Mouse (Mus musculus) stomach, embryonic 14.5 days (tissue): Measurements from ENCODE around the gene Islr. TPM values are rescaled to one million over a fixed set of nuclear protein-coding genes. Genes with fewer than 3 reads are reported as not detected.

Experiments
- ATAC-seq: fragments of 200-750 bp; cut with Nextera tagmentation; 2 replicates; pipeline ENCODE4 v1.8.0; 2017; ENCODE audit warnings: low read depth, moderate TSS enrichment; ENCODE audit not compliant: insufficient number of reproducible peaks, insufficient read depth, low FRiP score
- H3K27ac ChIP-seq: fragments of 300-500 bp; sonication (generic); 2 replicates; pipeline ENCODE4 v1.5.1; 2014; ENCODE audit warnings: mild to moderate bottlenecking, low read length, moderate library complexity, mixed read lengths
- H3K27me3 ChIP-seq: fragments of 300-500 bp; sonication (generic); 2 replicates; pipeline ENCODE4 v1.6.1; 2014; ENCODE audit warnings: low read length, control low read depth, mixed read lengths; ENCODE audit not compliant: control insufficient read depth, insufficient read depth
- H3K36me3 ChIP-seq: fragments of 300-500 bp; sonication (generic); 2 replicates; pipeline ENCODE4 v1.6.1; 2014; ENCODE audit warnings: mild to moderate bottlenecking, control low read depth, low read length, moderate library complexity, mixed read lengths; ENCODE audit not compliant: control insufficient read depth, insufficient read depth
- H3K4me1 ChIP-seq: fragments of 300-500 bp; sonication (generic); 2 replicates; pipeline ENCODE4 v1.6.1; 2014; ENCODE audit warnings: low read length, control low read depth, mixed read lengths; ENCODE audit not compliant: control insufficient read depth, insufficient read depth
- H3K4me2 ChIP-seq: fragments of 300-500 bp; sonication (generic); replicated peaks from 2 replicates; pipeline ENCODE4 v1.6.1; 2014; ENCODE audit warnings: low read depth, low read length, control low read depth
- H3K4me3 ChIP-seq: fragments of 300-500 bp; sonication (generic); 2 replicates; pipeline ENCODE4 v1.5.1; 2014; ENCODE audit warnings: low read depth, low read length, control low read depth
- H3K9ac ChIP-seq: fragments of 300-500 bp; sonication (generic); replicated peaks from 2 replicates; pipeline ENCODE4 v1.6.1; 2014; ENCODE audit warnings: low read depth, mild to moderate bottlenecking, control low read depth, low read length, moderate library complexity, mixed read lengths
- H3K9me3 ChIP-seq: fragments of 300-500 bp; sonication (generic); 2 replicates; pipeline ENCODE4 v1.6.1; 2016; ENCODE audit warnings: low read depth, low read length, control low read depth; ENCODE audit not compliant: control insufficient read depth
- WGBS: fragments of 180-500 bp; shearing (Covaris S2); extraction: QIAGEN DNeasy Blood & Tissue Kit; methylation state at CpG from one replicate; pipeline ENCODE4 v1.1.7; 2014; 5-methylcytosine and 5-hydroxymethylcytosine counted together
- polyA plus RNA-seq: library from polyadenylated mRNA; unstranded; fragments of >200 nt; fragmentation: Nextera tagmentation; extraction: Ambion mirVana; gene quantifications from 2 replicates; pipeline ENCODE4 v1.2.1, GENCODE M21; 2014

Islr gene
- polyA plus RNA-seq, 1 experiment from 2014 or later = 87.9 TPM

DNA sequence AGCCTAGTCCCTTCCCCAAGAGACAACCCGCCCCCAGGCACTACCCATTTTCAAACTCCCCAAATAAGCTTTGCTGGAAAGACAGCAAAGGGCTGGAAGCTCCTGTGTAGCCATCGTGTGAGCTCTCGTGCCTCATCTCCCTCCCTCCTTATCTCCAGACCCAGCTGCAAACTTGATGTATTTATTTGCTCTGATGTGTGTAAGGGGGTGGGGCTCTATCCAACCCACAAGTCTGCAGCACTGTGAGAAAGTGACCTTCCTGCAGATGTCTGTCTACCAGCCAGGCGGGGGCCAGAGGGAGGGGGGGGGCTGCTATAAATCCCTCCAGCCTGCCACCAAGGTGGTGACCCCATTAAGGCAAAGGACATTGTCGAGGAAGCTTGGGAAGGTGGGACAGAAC is 9.8 kb upstream of the Islr start:
- no peak overlapping the region for H3K27ac ChIP-seq

GRCm38 (mm10) chr9:58213377-58213776 is 9.3 kb upstream of the Islr start:
- no peak for ATAC-seq
- 62% methylated on average over 5 of the region's 5 CpGs for WGBS
- Histone ChIP-seq H3K4me2 (no peak overlapping the region), H3K27me3 (no peaks in the 10 kb centered on the region), H3K27ac (no peak overlapping the region), H3K9me3 (no peaks in the 10 kb centered on the region), H3K4me3 (no peak overlapping the region), H3K9ac (no peak overlapping the region), H3K4me1 (no peaks in the 10 kb centered on the region; the same call in 1 of the 2 replicates), H3K36me3 (no peaks in the 10 kb centered on the region)

More for the DNA sequence above, 9.8 kb upstream of the Islr start:
- 12% methylated on average over 5 of the region's 5 CpGs for WGBS
- Histone ChIP-seq H3K4me3 (no peak overlapping the region), H3K9me3 (no peaks in the 10 kb centered on the region), H3K9ac (no peak overlapping the region), H3K4me2 (no peak overlapping the region), H3K36me3 (no peaks in the 10 kb centered on the region), H3K4me1 (no peaks in the 10 kb centered on the region; the same call in 1 of the 2 replicates), H3K27me3 (no peaks in the 10 kb centered on the region)
- peak; percentile 72; the same call in 1 of the 2 replicates for ATAC-seq

- no peak for ATAC-seq
- no peak overlapping the region for H3K4me3 ChIP-seq
- no peak overlapping the region for H3K27ac ChIP-seq
- H3K4me1 ChIP-seq = no peaks in the 10 kb centered on the region; the same call in 1 of the 2 replicates
- no peak overlapping the region for H3K4me2 ChIP-seq
- WGBS = 74% methylated on average over 2 of the region's 2 CpGs
- H3K9me3 ChIP-seq = no peaks in the 10 kb centered on the region
- H3K9ac ChIP-seq = no peak overlapping the region
- H3K36me3 ChIP-seq = no peaks in the 10 kb centered on the region
- H3K27me3 ChIP-seq = no peaks in the 10 kb centered on the region
Measured at GRCm38 (mm10) chr9:58210304-58210627, 6.2 kb upstream of the Islr start.

GRCm38 (mm10) chr9:58209462-58210303 is 5.6 kb upstream of the Islr start:
- no peak overlapping the region for H3K4me3 ChIP-seq
- no peaks in the 10 kb centered on the region for H3K9me3 ChIP-seq
- WGBS = 75% methylated on average over 8 of the region's 8 CpGs
- no peak overlapping the region for H3K27ac ChIP-seq
- H3K27me3 ChIP-seq = no peaks in the 10 kb centered on the region
- no peaks in the 10 kb centered on the region for H3K36me3 ChIP-seq
- no peak overlapping the region for H3K4me2 ChIP-seq
- no peak for ATAC-seq
- no peaks in the 10 kb centered on the region; the same call in 1 of the 2 replicates for H3K4me1 ChIP-seq
- H3K9ac ChIP-seq = no peak overlapping the region

DNA sequence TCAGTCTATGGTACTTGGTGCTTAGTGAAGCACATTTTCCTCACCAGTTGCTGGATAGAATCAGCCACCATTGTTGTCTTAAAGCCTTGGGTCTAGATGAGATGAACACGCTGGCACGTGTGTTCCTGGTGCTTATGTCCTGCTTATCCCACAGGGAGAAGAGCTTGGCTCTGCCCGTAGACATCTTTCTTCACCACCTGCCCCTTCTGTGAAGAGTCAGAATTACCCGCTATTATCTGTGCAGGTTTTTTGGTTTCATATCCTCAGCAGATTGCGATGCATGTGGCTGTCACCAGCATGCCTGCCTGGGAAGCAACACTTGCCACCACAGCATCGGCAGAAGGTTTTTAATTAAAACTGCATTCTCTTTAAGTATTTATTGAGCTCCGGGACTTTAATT is 1.9 kb upstream of the Islr start:
- no peak for ATAC-seq
- 90% methylated on average over 7 of the region's 7 CpGs for WGBS
- no peak overlapping the region for H3K4me3 ChIP-seq
- peaks cover 22% of the 10 kb centered on the region for H3K27me3 ChIP-seq
- no peak overlapping the region for H3K4me2 ChIP-seq
- no peaks in the 10 kb centered on the region for H3K9me3 ChIP-seq
- H3K9ac ChIP-seq = no peak overlapping the region
- no peaks in the 10 kb centered on the region for H3K36me3 ChIP-seq
- no peaks in the 10 kb centered on the region for H3K4me1 ChIP-seq
- no peak overlapping the region for H3K27ac ChIP-seq

DNA sequence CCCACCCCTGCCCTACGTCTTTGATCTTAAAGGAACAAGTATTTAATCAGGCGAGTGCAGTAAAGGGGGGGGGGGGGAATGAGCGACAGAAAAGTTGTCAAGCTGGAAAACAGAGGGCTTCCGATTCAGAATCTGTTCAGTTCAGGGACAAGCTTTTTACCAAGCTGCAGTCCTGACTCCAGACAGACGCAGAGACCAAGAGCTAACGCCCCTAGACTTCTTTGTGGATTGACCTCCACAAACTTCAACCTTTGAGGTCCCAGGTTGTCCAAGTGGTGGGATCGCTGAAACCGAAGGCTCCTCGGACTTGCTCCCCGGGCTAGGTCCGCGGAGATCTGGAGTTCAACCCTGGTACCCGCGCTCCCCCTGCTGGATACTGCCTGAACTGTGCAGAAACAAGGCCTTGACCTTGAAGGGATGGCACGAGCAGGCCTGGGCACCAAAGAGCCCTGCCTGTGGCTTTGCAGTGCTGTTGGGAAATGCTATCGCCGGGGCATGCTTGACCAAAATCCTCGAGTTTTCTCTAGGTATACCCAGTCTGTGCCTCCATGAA is 418 bp upstream of the Islr start:
- peak; percentile 74; the same call in 1 of the 2 replicates for ATAC-seq

GRCm38 (mm10) chr9:58202676-58203453 is 1.2 kb downstream of the Islr start:
- H3K36me3 ChIP-seq = no peaks in the 10 kb centered on the region
- H3K9ac ChIP-seq = no peak overlapping the region
- H3K27ac ChIP-seq = no peak overlapping the region
- peaks cover 18% of the 10 kb centered on the region for H3K4me1 ChIP-seq
- ATAC-seq = no peak
- H3K27me3 ChIP-seq = peaks cover 53% of the 10 kb centered on the region
- H3K9me3 ChIP-seq = no peaks in the 10 kb centered on the region
- H3K4me2 ChIP-seq = no peak overlapping the region
- 9% methylated on average over 14 of the region's 14 CpGs for WGBS
- no peak overlapping the region for H3K4me3 ChIP-seq

More for the DNA sequence above, 418 bp upstream of the Islr start:
- Histone ChIP-seq H3K27ac (no peak overlapping the region), H3K4me2 (peak overlapping the region; percentile 44), H3K4me3 (peak overlapping the region; percentile 27), H3K36me3 (no peaks in the 10 kb centered on the region), H3K27me3 (peaks cover 37% of the 10 kb centered on the region), H3K4me1 (0 out of 2 replicates have a peak, but pooled peaks cover 3% of the 10 kb centered on the region), H3K9ac (no peak overlapping the region), H3K9me3 (no peaks in the 10 kb centered on the region)
- WGBS = 4% methylated on average over 18 of the region's 18 CpGs

DNA sequence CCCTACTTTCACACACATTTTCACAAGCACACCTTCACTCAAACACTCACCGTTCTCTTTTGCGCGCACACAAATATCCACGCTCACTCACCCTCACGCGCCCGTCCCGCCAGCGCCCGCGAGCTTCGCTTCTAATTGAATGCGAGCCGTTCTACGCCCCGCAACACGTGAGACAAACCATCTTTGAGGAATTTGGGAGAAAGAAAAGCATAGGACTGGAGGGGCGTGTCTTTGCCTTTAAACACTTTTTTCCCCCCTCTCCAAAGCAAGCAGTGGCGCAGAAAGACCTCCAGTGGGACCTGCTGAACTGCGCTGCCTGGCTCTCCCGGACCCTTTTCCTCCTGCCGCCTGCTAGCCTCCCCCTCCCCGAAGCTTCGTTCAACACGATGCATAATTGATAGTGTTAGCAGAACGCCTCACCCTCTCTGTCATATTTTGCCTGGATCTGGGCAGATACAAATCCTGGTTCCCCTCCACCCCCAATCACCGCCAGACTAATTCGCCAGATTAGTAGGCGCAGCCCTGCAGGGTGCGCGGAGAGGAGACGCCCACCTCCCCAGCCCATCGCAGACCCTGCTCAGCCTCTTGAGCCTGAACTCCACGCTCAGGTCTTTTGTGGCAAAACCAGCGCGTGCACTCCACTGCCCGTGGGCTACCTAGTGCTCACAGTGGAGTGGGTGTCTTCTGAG is 2.1 kb downstream of the Islr start:
- 1% methylated on average over 37 of the region's 37 CpGs for WGBS
- Histone ChIP-seq H3K27me3 (peaks cover 61% of the 10 kb centered on the region), H3K4me2 (peak overlapping the region; percentile 23; the same call in 1 of the 2 replicates), H3K9me3 (no peaks in the 10 kb centered on the region), H3K9ac (no peak overlapping the region), H3K36me3 (no peaks in the 10 kb centered on the region), H3K27ac (no peak overlapping the region), H3K4me1 (peaks cover 25% of the 10 kb centered on the region), H3K4me3 (peak overlapping the region; percentile 7; the same call in 1 of the 2 replicates)
- no peak for ATAC-seq
